Mouse (Mus musculus) midbrain, postnatal 0 days (tissue): ENCODE results near the gene Fbxl7. TPM values are rescaled to one million over a fixed set of nuclear protein-coding genes. Genes with fewer than 3 reads are reported as not detected.

Experiments
- ATAC-seq: fragments of 200-750 bp; cut with Nextera tagmentation; 2 replicates; pipeline ENCODE4 v1.8.0; 2017; ENCODE audit warnings: moderate number of reproducible peaks, mild to moderate bottlenecking, moderate TSS enrichment, moderate library complexity; ENCODE audit not compliant: low FRiP score
- DNase-seq: peaks from one replicate; pipeline ENCODE4 v3.0.0-alpha.2; 2015; ENCODE audit warnings: low spot score
- H3K27ac ChIP-seq: fragments of 300-500 bp; sonication (generic); 2 replicates; pipeline ENCODE4 v1.5.1; 2014; ENCODE audit warnings: low read depth, mild to moderate bottlenecking, low read length, mixed read lengths
- H3K27me3 ChIP-seq: fragments of 300-500 bp; sonication (generic); 2 replicates; pipeline ENCODE4 v1.6.1; 2014; ENCODE audit warnings: low read length, control low read depth, mixed read lengths; ENCODE audit not compliant: insufficient read depth
- H3K36me3 ChIP-seq: fragments of 300-500 bp; sonication (generic); 2 replicates; pipeline ENCODE4 v1.6.1; 2014; ENCODE audit warnings: low read length, control low read depth, mixed read lengths; ENCODE audit not compliant: insufficient read depth
- H3K4me1 ChIP-seq: fragments of 300-500 bp; sonication (generic); 2 replicates; pipeline ENCODE4 v1.6.1; 2014; ENCODE audit warnings: mild to moderate bottlenecking, control low read depth, antibody characterized with exemption, low read length, mixed read lengths; ENCODE audit not compliant: insufficient read depth
- H3K4me2 ChIP-seq: fragments of 300-500 bp; sonication (generic); 2 replicates; pipeline ENCODE4 v1.6.1; 2014; ENCODE audit warnings: low read depth, mild to moderate bottlenecking, low read length, mixed read lengths; ENCODE audit not compliant: poor library complexity, severe bottlenecking
- H3K4me3 ChIP-seq: fragments of 300-500 bp; sonication (generic); 2 replicates; pipeline ENCODE4 v1.5.1; 2014; ENCODE audit warnings: low read depth, mild to moderate bottlenecking, low read length, moderate library complexity
- H3K9ac ChIP-seq: fragments of 300-500 bp; sonication (generic); replicated peaks from 2 replicates; pipeline ENCODE4 v1.6.1; 2014; ENCODE audit warnings: mild to moderate bottlenecking, low read length, moderate library complexity, mixed read lengths; ENCODE audit not compliant: poor library complexity, severe bottlenecking
- H3K9me3 ChIP-seq: fragments of 300-500 bp; sonication (generic); 2 replicates; pipeline ENCODE4 v1.6.1; 2016; ENCODE audit warnings: low read length, control low read depth
- CTCF ChIP-seq: IDR thresholded peaks from 2 replicates; pipeline ENCODE4 v1.5.1; 2016; ENCODE audit warnings: antibody characterized with exemption, mild to moderate bottlenecking
- WGBS: fragments of 180-500 bp; shearing (Covaris S2); extraction: QIAGEN DNeasy Blood & Tissue Kit; methylation state at CpG from one replicate; pipeline ENCODE4 v1.1.7; 2014; 5-methylcytosine and 5-hydroxymethylcytosine counted together
- polyA plus RNA-seq: library from polyadenylated mRNA; unstranded; fragments of >200 nt; fragmentation: Nextera tagmentation; extraction: Ambion mirVana; gene quantifications from 2 replicates; pipeline ENCODE4 v1.2.1, GENCODE M21; 2015
- total RNA-seq: library from RNA; depleted of rRNA; stranded (reverse); fragments of >200 nt; gene quantifications from 2 replicates; pipeline ENCODE4 v1.2.3, GENCODE M21; 2014

Fbxl7 gene
- total and polyA plus RNA-seq, 2 experiments from 2014 or later: 3.9 to 10.0 TPM

- H3K4me2 ChIP-seq: no peak overlapping the region
- no peaks in the 10 kb centered on the region for H3K36me3 ChIP-seq
- 63% methylated on average over 6 of the region's 6 CpGs for WGBS
- no peaks in the 10 kb centered on the region for H3K27me3 ChIP-seq
- no peak for ATAC-seq
- H3K4me1 ChIP-seq: no peaks in the 10 kb centered on the region
- no peaks in the 10 kb centered on the region for H3K9me3 ChIP-seq
- H3K9ac ChIP-seq: no peak overlapping the region
- no peak overlapping the region for H3K27ac ChIP-seq
- no peak overlapping the region for H3K4me3 ChIP-seq
- no peak for DNase-seq
- no peak for TF ChIP-seq CTCF
These were observed 376.2 kb downstream of the Fbxl7 start for GRCm38 (mm10) chr15:26519220-26519631.

- no peaks in the 10 kb centered on the region for H3K4me1 ChIP-seq
- WGBS: 71% methylated on average over 4 of the region's 4 CpGs
- TF ChIP-seq CTCF: no peak
- H3K4me3 ChIP-seq: no peak overlapping the region
- H3K27ac ChIP-seq: no peak overlapping the region
- DNase-seq: no peak
- no peak for ATAC-seq
- no peaks in the 10 kb centered on the region for H3K27me3 ChIP-seq
- no peaks in the 10 kb centered on the region for H3K9me3 ChIP-seq
- H3K4me2 ChIP-seq: no peak overlapping the region
- no peak overlapping the region for H3K9ac ChIP-seq
- H3K36me3 ChIP-seq: no peaks in the 10 kb centered on the region
These were observed 394.4 kb downstream of the Fbxl7 start for GRCm38 (mm10) chr15:26501024-26501423.
